6 mouse cellular contexts compared by ENCODE assay signal in the genomic region with DNA sequence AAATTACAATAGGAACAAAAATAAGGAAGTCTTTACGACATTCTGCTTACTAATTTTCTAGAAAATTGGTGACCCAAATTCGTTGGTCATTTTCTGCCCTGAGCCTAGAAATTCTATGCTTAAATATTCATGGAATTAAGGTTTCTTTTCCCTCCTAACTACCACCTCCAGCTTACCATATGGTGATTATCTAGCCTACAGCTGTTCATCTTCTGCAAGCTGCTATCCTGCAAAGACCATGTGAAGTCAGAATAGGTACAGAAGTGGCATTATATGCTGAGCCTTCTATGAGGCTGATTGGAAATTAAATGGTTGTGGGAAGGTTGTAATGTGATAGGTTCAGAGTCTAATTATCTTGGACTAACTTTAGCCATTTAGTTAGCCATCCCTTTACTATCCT.
"Had no signal": no experiment of that assay in that cellular context is flagged by ENCODE, and none has a peak within 500 bp of the region (broad histone marks: within the 10 kb centered on the region; RNA-seq: fewer than 3 reads in every experiment).

No protein-coding gene starts in this region.

- DNase-seq: kidney, postnatal 14 days; liver; liver, embryonic 13.5 days; liver, postnatal 0 days; lung, postnatal 14 days; thymus, postnatal 4 days had no signal
